Mouse (Mus musculus): ENCODE results near the gene Samd10. TPM values are rescaled to one million over a fixed set of nuclear protein-coding genes. Genes with fewer than 3 reads are reported as not detected.
A peak's percentile ranks its signal among the peaks of the same experiment; 100 is the strongest.

The Samd10 gene
- polyA plus RNA-seq, 1 experiment, result 26.1 TPM

DNA sequence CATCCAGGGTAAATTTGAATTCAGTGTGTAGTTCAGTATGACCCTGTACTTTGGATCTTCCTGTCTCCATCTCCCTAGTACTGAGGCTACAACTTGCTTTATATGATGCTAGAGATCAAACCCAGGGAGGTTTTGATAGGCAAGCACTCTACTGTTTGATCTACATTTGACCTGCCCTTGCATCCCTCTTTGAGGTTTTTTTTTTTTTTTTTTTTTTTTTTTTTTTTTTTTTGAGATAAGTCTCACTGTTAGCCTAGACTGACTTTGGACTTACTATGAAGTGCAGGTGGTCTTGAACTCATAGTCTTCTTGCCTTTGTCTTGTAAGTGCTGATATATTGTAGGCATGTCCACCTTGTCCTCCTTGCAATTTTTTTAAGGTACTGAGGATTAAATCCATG is 29.5 kb upstream of the Samd10 start:
- Histone ChIP-seq H3K4me1 (ENCODE audit: control insufficient read depth, insufficient read depth, low read length) (no peaks in the 10 kb centered on the region), H3K4me3 (ENCODE audit: insufficient read depth, low read depth, low read length) (no peak overlapping the region), H3K36me3 (ENCODE audit: control insufficient read depth, insufficient read depth, low read length) (peaks cover 1% of the 10 kb centered on the region), H3K27ac (ENCODE audit: insufficient read depth, low read depth, low read length) (no peak overlapping the region), H3K27me3 (replicated peaks; ENCODE audit: control insufficient read depth, insufficient read depth, low read length) (no peaks in the 10 kb centered on the region)
- TF ChIP-seq CTCF (conservative IDR thresholded peaks at IDR 0.05; ENCODE audit: insufficient read depth, insufficient read length, low read depth, low read length) (no peak), POLR2A (IDR thresholded peaks at IDR 0.05; ENCODE audit: low read depth, low read length) (no peak)
- no peak for DNase-seq

DNA sequence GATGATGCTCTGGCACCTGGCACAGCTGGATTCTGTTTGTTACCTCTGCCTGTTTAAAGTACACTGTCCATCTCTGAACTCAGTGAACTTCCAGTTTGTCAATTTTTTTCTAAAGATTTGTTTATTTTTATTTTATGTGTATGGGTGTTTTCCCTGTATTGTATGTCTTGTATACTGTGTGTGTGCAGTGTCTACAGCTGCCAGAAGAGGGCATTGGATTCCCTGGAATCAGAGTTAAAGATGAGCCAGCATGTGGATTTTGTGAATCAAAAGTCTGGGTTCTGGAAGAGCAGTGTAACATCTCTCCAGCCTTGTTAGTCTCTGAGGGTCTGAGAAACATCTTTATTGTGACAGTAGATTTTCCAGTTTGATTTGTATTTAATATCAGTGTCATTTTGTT is 24.4 kb upstream of the Samd10 start:
- no peak overlapping the region for H3K27ac ChIP-seq (ENCODE audit: insufficient read depth, low read depth, low read length)
- peak; percentile 41 for DNase-seq
- no peaks in the 10 kb centered on the region for H3K4me1 ChIP-seq (ENCODE audit: control insufficient read depth, insufficient read depth, low read length)
- H3K27me3 ChIP-seq (replicated peaks; ENCODE audit: control insufficient read depth, insufficient read depth, low read length), result no peaks in the 10 kb centered on the region
- peaks cover 2% of the 10 kb centered on the region for H3K36me3 ChIP-seq (ENCODE audit: control insufficient read depth, insufficient read depth, low read length)
- H3K4me3 ChIP-seq (ENCODE audit: insufficient read depth, low read depth, low read length), result no peak overlapping the region
- TF ChIP-seq POLR2A (IDR thresholded peaks at IDR 0.05; ENCODE audit: low read depth, low read length) (no peak), CTCF (conservative IDR thresholded peaks at IDR 0.05; ENCODE audit: insufficient read depth, insufficient read length, low read depth, low read length) (no peak)

DNA sequence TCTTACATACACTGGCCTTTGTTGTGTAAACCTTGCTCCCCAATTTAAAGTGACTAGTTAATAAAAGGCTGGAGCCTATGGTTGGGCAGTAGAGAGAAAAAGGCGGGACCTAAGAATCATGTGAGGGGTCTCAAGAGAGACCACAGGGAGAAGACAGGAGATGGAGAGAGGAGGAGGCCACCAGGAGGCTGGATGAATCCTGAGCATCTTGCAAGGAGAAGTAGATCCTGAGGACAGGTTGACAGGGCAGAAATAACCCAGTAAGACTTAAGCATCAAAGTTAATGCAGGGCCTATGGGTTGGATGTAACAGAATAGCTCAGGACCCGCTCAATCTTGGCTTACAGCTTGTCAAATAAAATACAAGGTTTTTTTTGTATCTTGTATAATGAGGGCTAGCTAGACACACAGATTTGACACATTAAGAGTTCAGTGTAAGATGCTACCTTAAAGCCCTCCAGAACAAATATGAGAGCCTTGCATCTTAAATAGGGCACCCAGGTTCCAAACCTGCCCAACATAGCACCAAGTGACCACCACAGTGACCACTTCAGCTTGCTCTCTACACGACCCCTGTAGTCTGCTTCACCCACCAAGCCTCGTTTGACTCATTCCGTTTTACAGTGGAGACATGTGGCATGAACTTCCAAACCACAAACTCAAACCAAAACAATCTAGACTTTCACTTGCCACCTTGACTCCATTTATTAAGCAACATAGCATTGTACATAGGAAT is 19.9 kb upstream of the Samd10 start:
- H3K27ac ChIP-seq (ENCODE audit: insufficient read depth, low read depth, low read length), result no peak overlapping the region
- H3K27me3 ChIP-seq (replicated peaks; ENCODE audit: control insufficient read depth, insufficient read depth, low read length), result no peaks in the 10 kb centered on the region
- TF ChIP-seq CTCF (conservative IDR thresholded peaks at IDR 0.05; ENCODE audit: insufficient read depth, insufficient read length, low read depth, low read length), result no peak
- no peak for TF ChIP-seq POLR2A (IDR thresholded peaks at IDR 0.05; ENCODE audit: low read depth, low read length)
- H3K4me1 ChIP-seq (ENCODE audit: control insufficient read depth, insufficient read depth, low read length), result no peaks in the 10 kb centered on the region
- 90% methylated on average over 5 of the region's 5 CpGs for WGBS
- no peak overlapping the region for H3K4me3 ChIP-seq (ENCODE audit: insufficient read depth, low read depth, low read length)
- DNase-seq, result no peak
- peaks cover 4% of the 10 kb centered on the region for H3K36me3 ChIP-seq (ENCODE audit: control insufficient read depth, insufficient read depth, low read length)

GRCm38 (mm10) chr2:181602367-181602766 is 3.4 kb upstream of the Samd10 start:
- WGBS, result 57% methylated on average over 4 of the region's 4 CpGs
- H3K27ac ChIP-seq (ENCODE audit: insufficient read depth, low read depth, low read length), result no peak overlapping the region

DNA sequence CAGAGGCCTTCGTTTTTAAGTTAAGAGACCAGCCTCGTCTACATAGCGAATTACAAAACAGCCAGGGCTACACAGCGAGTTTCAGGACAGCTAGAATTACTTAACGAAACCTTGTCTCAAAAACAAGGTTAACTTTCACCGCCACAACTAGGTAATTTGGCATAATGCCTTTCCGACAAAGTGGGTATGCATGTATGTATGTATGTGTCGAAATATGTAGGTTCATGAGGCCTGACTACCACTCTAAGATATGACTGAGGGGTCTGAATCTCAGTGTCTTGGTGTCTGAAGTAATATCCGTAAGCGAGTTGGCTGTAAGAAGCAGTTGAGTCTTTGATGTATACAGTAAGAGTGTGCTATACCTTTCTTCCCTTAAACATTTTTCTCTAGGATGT is 2.7 kb upstream of the Samd10 start:
- H3K36me3 ChIP-seq (ENCODE audit: control insufficient read depth, insufficient read depth, low read length), result no peaks in the 10 kb centered on the region; the same call in 1 of the 2 replicates
- H3K27ac ChIP-seq (ENCODE audit: insufficient read depth, low read depth, low read length), result 0 out of 2 replicates have a peak overlapping the region, but pooled peaks have one; percentile 29
- peaks cover 9% of the 10 kb centered on the region; the same call in 1 of the 2 replicates for H3K4me1 ChIP-seq (ENCODE audit: control insufficient read depth, insufficient read depth, low read length)
- WGBS, result 19% methylated on average over 10 of the region's 10 CpGs
- H3K4me3 ChIP-seq (ENCODE audit: insufficient read depth, low read depth, low read length), result peak overlapping the region; percentile 96
- TF ChIP-seq CTCF (conservative IDR thresholded peaks at IDR 0.05; ENCODE audit: insufficient read depth, insufficient read length, low read depth, low read length), result no peak
- no peak for TF ChIP-seq POLR2A (IDR thresholded peaks at IDR 0.05; ENCODE audit: low read depth, low read length)
- no peak for DNase-seq
- no peaks in the 10 kb centered on the region for H3K27me3 ChIP-seq (replicated peaks; ENCODE audit: control insufficient read depth, insufficient read depth, low read length)

More at GRCm38 (mm10) chr2:181602367-181602766, 3.4 kb upstream of the Samd10 start:
- no peaks in the 10 kb centered on the region; the same call in 1 of the 2 replicates for H3K36me3 ChIP-seq (ENCODE audit: control insufficient read depth, insufficient read depth, low read length)
- DNase-seq, result no peak
- no peaks in the 10 kb centered on the region for H3K27me3 ChIP-seq (replicated peaks; ENCODE audit: control insufficient read depth, insufficient read depth, low read length)
- no peak overlapping the region for H3K4me3 ChIP-seq (ENCODE audit: insufficient read depth, low read depth, low read length)
- peaks cover 9% of the 10 kb centered on the region; the same call in 1 of the 2 replicates for H3K4me1 ChIP-seq (ENCODE audit: control insufficient read depth, insufficient read depth, low read length)
- TF ChIP-seq CTCF (conservative IDR thresholded peaks at IDR 0.05; ENCODE audit: insufficient read depth, insufficient read length, low read depth, low read length), result no peak
- no peak for TF ChIP-seq POLR2A (IDR thresholded peaks at IDR 0.05; ENCODE audit: low read depth, low read length)

GRCm38 (mm10) chr2:181600828-181601750 is 2.1 kb upstream of the Samd10 start:
- DNase-seq, result peak; percentile 98
- Histone ChIP-seq H3K36me3 (ENCODE audit: control insufficient read depth, insufficient read depth, low read length) (no peaks in the 10 kb centered on the region; the same call in 1 of the 2 replicates), H3K27ac (ENCODE audit: insufficient read depth, low read depth, low read length) (peak overlapping the region; percentile 69), H3K4me1 (ENCODE audit: control insufficient read depth, insufficient read depth, low read length) (peaks cover 9% of the 10 kb centered on the region; the same call in 1 of the 2 replicates), H3K27me3 (replicated peaks; ENCODE audit: control insufficient read depth, insufficient read depth, low read length) (no peaks in the 10 kb centered on the region), H3K4me3 (ENCODE audit: insufficient read depth, low read depth, low read length) (peak overlapping the region; percentile 96)
- TF ChIP-seq POLR2A (IDR thresholded peaks at IDR 0.05; ENCODE audit: low read depth, low read length), result peak; percentile 93
- TF ChIP-seq CTCF (conservative IDR thresholded peaks at IDR 0.05; ENCODE audit: insufficient read depth, insufficient read length, low read depth, low read length), result no peak
- WGBS, result 1% methylated on average over 57 of the region's 57 CpGs
